Mouse (Mus musculus) left cerebral cortex, postnatal 4 days (tissue): ENCODE results near the gene Zc3h12d. TPM values are rescaled to one million over a fixed set of nuclear protein-coding genes. Genes with fewer than 3 reads are reported as not detected.
"Not testable (repeated sequence)": the region's sequence is repeated elsewhere in the genome, so short reads cannot be mapped to it uniquely, and the experiment has no call there.

Experiments
- DNase-seq: peaks from one replicate; pipeline ENCODE4 v3.0.0-alpha.2; 2022
- intact Hi-C: fragments of 180-260 bp; cut with DNase I; formaldehyde crosslinking; loops from one replicate; pipeline ENCODE4 v1.15.1; 2025
- microRNA-seq: library from miRNA; unstranded; fragments of <30 nt; microRNA quantifications from one replicate; pipeline ENCODE4 v1.2.0, GENCODE M21; 2022
- total RNA-seq, 2 experiments: library from RNA; stranded (reverse); gene quantifications; 2 replicates each; pipeline ENCODE4 v1.2.3; 2021

Gene Zc3h12d
- total RNA-seq, 2 experiments from 2014 or later, result 0.18 to 0.22 TPM

- no peak for DNase-seq
- intact Hi-C loops, result no loop called here
Measured at GRCm38 (mm10) chr10:7869746-7870145, 37.5 kb downstream of the Zc3h12d start.

GRCm38 (mm10) chr10:7870571-7871315 is 38.5 kb downstream of the Zc3h12d start:
- peak; percentile 39 for DNase-seq

GRCm38 (mm10) chr10:7871381-7872020 is 39.2 kb downstream of the Zc3h12d start:
- DNase-seq, result no peak
- intact Hi-C loops, result no loop called here

More at GRCm38 (mm10) chr10:7870571-7871315, 38.5 kb downstream of the Zc3h12d start:
- intact Hi-C loops, result no loop called here

GRCm38 (mm10) chr10:7874194-7874593 is 41.9 kb downstream of the Zc3h12d start:
- intact Hi-C loops, result no loop called here
- no peak for DNase-seq

GRCm38 (mm10) chr10:7880283-7880682 is 48.0 kb downstream of the Zc3h12d start:
- DNase-seq, intact Hi-C loops: not testable (repeated sequence)

GRCm38 (mm10) chr10:7881971-7882370 is 49.7 kb downstream of the Zc3h12d start:
- DNase-seq, result no peak
- intact Hi-C loops, result no loop called here

- intact Hi-C loops, result loop anchor here (1.0 kb wide), 2 partner anchors 313 to 357 kb away; no protein-coding TSS in a partner anchor
- DNase-seq, result peak; percentile 78
Measured at GRCm38 (mm10) chr10:7883524-7883923, 51.3 kb downstream of the Zc3h12d start.

GRCm38 (mm10) chr10:7888256-7888868 is 56.1 kb downstream of the Zc3h12d start:
- DNase-seq, result no peak
- intact Hi-C loops, result no loop called here

GRCm38 (mm10) chr10:7900719-7901627 is 68.7 kb downstream of the Zc3h12d start:
- intact Hi-C loops, result no loop called here
- no peak for DNase-seq

- intact Hi-C loops, result no loop called here
- DNase-seq, result no peak
Measured at GRCm38 (mm10) chr10:7904157-7904556, 71.9 kb downstream of the Zc3h12d start.

GRCm38 (mm10) chr10:7907151-7907550 is 74.9 kb downstream of the Zc3h12d start:
- no peak for DNase-seq
- intact Hi-C loops, result no loop called here

GRCm38 (mm10) chr10:7911268-7911667 is 79.0 kb downstream of the Zc3h12d start:
- peak; percentile 68 for DNase-seq
- intact Hi-C loops, result no loop called here

Small RNA genes within 50 kb of the gene (microRNA-seq; reads per million reads assigned to microRNA genes)
- gene Mir5104, result 2.1 reads per million

Other genes starting within 250 kb of the Zc3h12d start
- gene Lrp11, start 242.7 kb upstream of the Zc3h12d start, total RNA-seq, result 10 to 100 TPM; 74.0 to 83.9 TPM
- gene Nup43, start 165.0 kb upstream of the Zc3h12d start, total RNA-seq, result 10 to 100 TPM; 12.6 to 14.7 TPM
- gene Pcmt1, start 151.3 kb upstream of the Zc3h12d start, total RNA-seq, result 10 to 100 TPM; 92.1 to 99.3 TPM
- 10 to 100 TPM; 66.7 to 67.4 TPM for gene Lats1, start 151.3 kb upstream of the Zc3h12d start, total RNA-seq
- gene Katna1, start 106.5 kb upstream of the Zc3h12d start, total RNA-seq, result 10 to 100 TPM; 19.2 to 20.9 TPM
- gene Ginm1, start 39.6 kb upstream of the Zc3h12d start, total RNA-seq, result 10 to 100 TPM; 22.7 to 25.1 TPM
- gene Ppil4, start 39.6 kb upstream of the Zc3h12d start, total RNA-seq, result 10 to 100 TPM; 39.3 to 45.6 TPM
- 10 to 100 TPM; 69.7 to 71.4 TPM for gene Tab2, start 123.8 kb downstream of the Zc3h12d start, total RNA-seq